ENCODE assay signal across 28 mouse cellular contexts in the genomic region with DNA sequence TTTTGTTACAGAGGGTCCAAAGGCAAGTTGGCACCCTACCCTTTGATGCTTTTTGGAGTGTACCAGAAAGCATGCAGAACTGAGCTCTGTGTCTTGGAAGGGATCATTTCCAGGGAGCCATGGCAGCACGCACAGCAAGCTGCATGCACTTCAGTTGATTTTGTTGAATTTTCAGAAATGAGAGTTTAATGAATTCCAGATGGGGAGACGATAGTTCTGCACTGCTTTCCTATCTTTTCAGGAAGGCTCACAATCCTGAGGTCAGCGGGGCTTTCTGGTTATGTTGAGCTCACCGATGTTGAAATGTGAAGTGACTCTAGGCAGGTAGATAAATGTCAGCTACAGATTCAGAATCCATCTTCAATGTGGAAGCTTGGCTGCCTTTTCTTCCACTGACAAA.
A peak's percentile ranks its signal among the peaks of the same experiment; 100 is the strongest.
DNase-seq lines count a peak whose midpoint lies in the region; ATAC-seq and TF ChIP-seq lines count a peak whose summit lies in the region.
"Had no signal": no experiment of that assay in that cellular context is flagged by ENCODE, and none has a peak within 500 bp of the region (broad histone marks: within the 10 kb centered on the region; RNA-seq: fewer than 3 reads in every experiment).

No protein-coding gene starts in this region.

- no peak for TF ChIP-seq CTCF in hindbrain, postnatal 0 days (IDR thresholded peaks at IDR 0.05; ENCODE audit: low read depth)

- H3K4me3 ChIP-seq in hindbrain, postnatal 0 days (ENCODE audit: low read length) = no peak overlapping the region
- no peak overlapping the region for H3K4me3 ChIP-seq in hindbrain, embryonic 16.5 days (ENCODE audit: low read length)
- H3K4me3 ChIP-seq in embryonic facial prominence, embryonic 11.5 days (ENCODE audit: low read depth, low read length) = no peak overlapping the region
- H3K4me3 ChIP-seq in limb, embryonic 12.5 days (replicated peaks) = no peak overlapping the region
- H3K4me3 ChIP-seq: embryonic facial prominence, embryonic 12.5 days; forebrain, embryonic 10.5 days; forebrain, embryonic 15.5 days; heart, embryonic 13.5 days; hindbrain, embryonic 13.5 days; lung, embryonic 15.5 days; midbrain, embryonic 13.5 days; stomach, embryonic 15.5 days had no signal

- peak; percentile 8 for DNase-seq in hindbrain, postnatal 0 days (ENCODE audit: low spot score)
- DNase-seq in embryo, embryonic 11 days = peak; percentile 65
- DNase-seq in embryonic facial prominence, embryonic 11.5 days (ENCODE audit: low spot score) = peak; percentile 83
- no peak for DNase-seq in spleen, postnatal 14 days (ENCODE audit: low spot score in 2 of 2)
- DNase-seq in layer of hippocampus, postnatal 36 days = no peak
- DNase-seq: adrenal gland, postnatal 36 days; cerebellum, adult 18-20 months; cerebellum, postnatal 25 days; gastrocnemius, postnatal 10 days; kidney, adult 11 months; kidney, postnatal 14 days; layer of hippocampus, adult 9-11 months; liver; right cerebral cortex, postnatal 4 days had no signal

- no peak for ATAC-seq in hindbrain, postnatal 0 days
- no peak for ATAC-seq in hindbrain, embryonic 16.5 days
- 0 out of 2 replicates have a peak, but pooled peaks have one; percentile 56 for ATAC-seq in embryonic facial prominence, embryonic 11.5 days (replicated peaks; ENCODE audit: insufficient number of reproducible peaks, low FRiP score, low TSS enrichment, low read depth)
- 0 out of 2 replicates have a peak, but pooled peaks have one; percentile 20 for ATAC-seq in limb, embryonic 12.5 days (ENCODE audit: insufficient number of reproducible peaks, insufficient read depth, low FRiP score, low TSS enrichment, low read depth)
- no peak for ATAC-seq in activated CD4-positive, CD25-positive, alpha-beta regulatory T cell, adult 4 months
- ATAC-seq: CD4-positive, CD25-positive, alpha-beta regulatory T cell, adult 4 months; forebrain, embryonic 15.5 days; inflammation-experienced regulatory T-cells, adult 6 months; midbrain, embryonic 13.5 days had no signal

- WGBS in hindbrain, postnatal 0 days = 74% methylated on average over 4 of the region's 4 CpGs
- 70% methylated on average over 4 of the region's 4 CpGs for WGBS in hindbrain, embryonic 16.5 days
- 37% methylated on average over 4 of the region's 4 CpGs for WGBS in embryonic facial prominence, embryonic 11.5 days
- WGBS in limb, embryonic 12.5 days = 28% methylated on average over 4 of the region's 4 CpGs

- no peak overlapping the region for H3K9ac ChIP-seq in hindbrain, postnatal 0 days (replicated peaks; ENCODE audit: low read length)
- no peak overlapping the region for H3K9ac ChIP-seq in hindbrain, embryonic 16.5 days (ENCODE audit: low read depth, low read length)
- no peak overlapping the region for H3K9ac ChIP-seq in embryonic facial prominence, embryonic 11.5 days (replicated peaks; ENCODE audit: low read length)
- H3K9ac ChIP-seq in limb, embryonic 12.5 days (replicated peaks) = no peak overlapping the region
- H3K9ac ChIP-seq: embryonic facial prominence, embryonic 12.5 days; forebrain, embryonic 15.5 days; heart, embryonic 13.5 days; hindbrain, embryonic 13.5 days; liver, embryonic 14.5 days; lung, embryonic 15.5 days; midbrain, embryonic 13.5 days; stomach, embryonic 15.5 days had no signal

- no peaks in the 10 kb centered on the region for H3K9me3 ChIP-seq in hindbrain, postnatal 0 days (ENCODE audit: low read length)
- H3K9me3 ChIP-seq in hindbrain, embryonic 16.5 days (ENCODE audit: control insufficient read depth, low read length) = no peaks in the 10 kb centered on the region
- no peaks in the 10 kb centered on the region for H3K9me3 ChIP-seq in embryonic facial prominence, embryonic 11.5 days (replicated peaks; ENCODE audit: control insufficient read depth, low read length)
- no peaks in the 10 kb centered on the region for H3K9me3 ChIP-seq in limb, embryonic 12.5 days
- H3K9me3 ChIP-seq: embryonic facial prominence, embryonic 12.5 days; forebrain, embryonic 10.5 days; forebrain, embryonic 15.5 days; heart, embryonic 13.5 days; hindbrain, embryonic 13.5 days; lung, embryonic 15.5 days; midbrain, embryonic 13.5 days; stomach, embryonic 15.5 days had no signal

- no peaks in the 10 kb centered on the region for H3K36me3 ChIP-seq in hindbrain, postnatal 0 days (ENCODE audit: insufficient read depth, low read length)
- no peaks in the 10 kb centered on the region for H3K36me3 ChIP-seq in hindbrain, embryonic 16.5 days (ENCODE audit: control insufficient read depth, insufficient read depth, low read length)
- H3K36me3 ChIP-seq in embryonic facial prominence, embryonic 11.5 days (replicated peaks; ENCODE audit: control insufficient read depth, insufficient read depth, low read depth, low read length) = no peaks in the 10 kb centered on the region
- no peaks in the 10 kb centered on the region for H3K36me3 ChIP-seq in limb, embryonic 12.5 days
- H3K36me3 ChIP-seq: embryonic facial prominence, embryonic 12.5 days; forebrain, embryonic 10.5 days; forebrain, embryonic 15.5 days; heart, embryonic 13.5 days; hindbrain, embryonic 13.5 days; lung, embryonic 15.5 days; midbrain, embryonic 13.5 days; stomach, embryonic 15.5 days had no signal

- H3K4me1 ChIP-seq in hindbrain, postnatal 0 days (ENCODE audit: insufficient read depth, low read length) = no peaks in the 10 kb centered on the region
- no peaks in the 10 kb centered on the region for H3K4me1 ChIP-seq in hindbrain, embryonic 16.5 days (ENCODE audit: control insufficient read depth, insufficient read depth, low read depth, low read length)
- H3K4me1 ChIP-seq in embryonic facial prominence, embryonic 11.5 days (ENCODE audit: control insufficient read depth, insufficient read depth, low read length) = no peaks in the 10 kb centered on the region
- no peaks in the 10 kb centered on the region for H3K4me1 ChIP-seq in limb, embryonic 12.5 days (replicated peaks)
- H3K4me1 ChIP-seq: forebrain, embryonic 10.5 days; forebrain, embryonic 15.5 days; heart, embryonic 13.5 days; hindbrain, embryonic 13.5 days; lung, embryonic 15.5 days; midbrain, embryonic 13.5 days; stomach, embryonic 15.5 days had no signal

- H3K27ac ChIP-seq in hindbrain, postnatal 0 days = no peak overlapping the region
- H3K27ac ChIP-seq in hindbrain, embryonic 16.5 days (ENCODE audit: low read depth, low read length) = no peak overlapping the region
- no peak overlapping the region for H3K27ac ChIP-seq in embryonic facial prominence, embryonic 11.5 days (replicated peaks; ENCODE audit: low read depth, low read length)
- no peak overlapping the region for H3K27ac ChIP-seq in limb, embryonic 12.5 days
- H3K27ac ChIP-seq: embryonic facial prominence, embryonic 12.5 days; forebrain, embryonic 10.5 days; forebrain, embryonic 15.5 days; heart, embryonic 13.5 days; hindbrain, embryonic 13.5 days; liver, embryonic 14.5 days; lung, embryonic 15.5 days; midbrain, embryonic 13.5 days; stomach, embryonic 15.5 days had no signal

- no peaks in the 10 kb centered on the region for H3K27me3 ChIP-seq in hindbrain, postnatal 0 days (ENCODE audit: insufficient read depth, low read length)
- H3K27me3 ChIP-seq in hindbrain, embryonic 16.5 days (replicated peaks; ENCODE audit: control insufficient read depth, insufficient read depth, low read length) = no peaks in the 10 kb centered on the region
- no peaks in the 10 kb centered on the region for H3K27me3 ChIP-seq in embryonic facial prominence, embryonic 11.5 days (ENCODE audit: control insufficient read depth, insufficient read depth, low read length)
- H3K27me3 ChIP-seq in limb, embryonic 12.5 days = no peaks in the 10 kb centered on the region
- H3K27me3 ChIP-seq: embryonic facial prominence, embryonic 12.5 days; forebrain, embryonic 15.5 days; heart, embryonic 13.5 days; hindbrain, embryonic 13.5 days; lung, embryonic 15.5 days; midbrain, embryonic 13.5 days; stomach, embryonic 15.5 days had no signal

- no peak overlapping the region for H3K4me2 ChIP-seq in hindbrain, postnatal 0 days (ENCODE audit: low read depth, low read length)
- no peak overlapping the region for H3K4me2 ChIP-seq in hindbrain, embryonic 16.5 days (ENCODE audit: low read length)
- no peak overlapping the region for H3K4me2 ChIP-seq in embryonic facial prominence, embryonic 11.5 days (ENCODE audit: low read depth, low read length)
- H3K4me2 ChIP-seq in limb, embryonic 12.5 days = no peak overlapping the region
- H3K4me2 ChIP-seq: embryonic facial prominence, embryonic 12.5 days; forebrain, embryonic 15.5 days; heart, embryonic 13.5 days; hindbrain, embryonic 13.5 days; lung, embryonic 15.5 days; midbrain, embryonic 13.5 days; stomach, embryonic 15.5 days had no signal

Comparison
In these comparisons a context has a peak if more than half of its experiments do, and no peak if none do; other contexts are left out.
1. ATAC-seq: peak in embryonic facial prominence, embryonic 11.5 days (single experiment) and limb, embryonic 12.5 days (single experiment); none in hindbrain, postnatal 0 days (single experiment), hindbrain, embryonic 16.5 days (single experiment) and activated CD4-positive, CD25-positive, alpha-beta regulatory T cell, adult 4 months (single experiment).
2. DNase-seq: peak in hindbrain, postnatal 0 days (single experiment), embryo, embryonic 11 days (single experiment) and embryonic facial prominence, embryonic 11.5 days (single experiment); none in spleen, postnatal 14 days (0 of 2) and layer of hippocampus, postnatal 36 days (0 of 2).